Mouse (Mus musculus) stomach, postnatal 0 days (tissue): ENCODE data around the gene Cdk13.

Source experiments
- CTCF ChIP-seq: IDR thresholded peaks from 2 replicates; pipeline ENCODE4 v1.5.1; 2016; ENCODE audit warnings: antibody characterized with exemption, low read depth, mild to moderate bottlenecking, moderate library complexity
- EP300 ChIP-seq: optimal IDR thresholded peaks from 2 replicates; pipeline ENCODE3; 2016; ENCODE audit warnings: antibody characterized with exemption

- TF ChIP-seq EP300: peak; percentile 57
- TF ChIP-seq CTCF: peak; percentile 84
These were observed 33.0 kb upstream of the Cdk13 start for GRCm38 (mm10) chr13:17837610-17838483.
